Mouse (Mus musculus): ENCODE measurements at regions not wholly inside any gene's neighbourhood (a gene's known extent, or its start where the extent isn't known, plus 50 kb on each side); places are given as distances from the start of the nearest gene placed in this dataset.
A peak's percentile ranks its signal among the peaks of the same experiment; 100 is the strongest.

- Histone ChIP-seq H3K4me1 (peaks cover 13% of the 10 kb centered on the region), H3K27ac (no peak overlapping the region), H3K4me3 (no peak overlapping the region), H3K36me3 (no peaks in the 10 kb centered on the region), H3K27me3 (ENCODE audit: low read depth, poor library complexity, severe bottlenecking) (no peaks in the 10 kb centered on the region), H3K9me3 (replicated peaks) (no peaks in the 10 kb centered on the region)
- WGBS = 87% methylated on average over 6 of the region's 6 CpGs
- no peak for DNase-seq (ENCODE audit: low spot score)
Measured at GRCm38 (mm10) chr4:8938948-8939411, 700.1 kb upstream of the Car8 start.

- H3K27ac ChIP-seq = no peak overlapping the region
- H3K36me3 ChIP-seq = no peaks in the 10 kb centered on the region
- 68% methylated on average over 2 of the region's 2 CpGs for WGBS
- peaks cover 6% of the 10 kb centered on the region for H3K4me1 ChIP-seq
- no peaks in the 10 kb centered on the region for H3K27me3 ChIP-seq (ENCODE audit: low read depth, poor library complexity, severe bottlenecking)
- no peak overlapping the region for H3K4me3 ChIP-seq
- DNase-seq (ENCODE audit: low spot score) = no peak
- H3K9me3 ChIP-seq (replicated peaks) = no peaks in the 10 kb centered on the region
Measured at GRCm38 (mm10) chr4:8935899-8936298, 697.1 kb upstream of the Car8 start.

GRCm38 (mm10) chr4:8934541-8934940 is 695.7 kb upstream of the Car8 start:
- no peak for DNase-seq (ENCODE audit: low spot score)
- Histone ChIP-seq H3K27me3 (ENCODE audit: low read depth, poor library complexity, severe bottlenecking) (no peaks in the 10 kb centered on the region), H3K36me3 (no peaks in the 10 kb centered on the region)

GRCm38 (mm10) chr4:8929346-8929745 is 690.5 kb upstream of the Car8 start:
- Histone ChIP-seq H3K9me3 (replicated peaks) (no peaks in the 10 kb centered on the region), H3K4me3 (no peak overlapping the region), H3K27ac (no peak overlapping the region), H3K4me1 (peaks cover 15% of the 10 kb centered on the region), H3K27me3 (ENCODE audit: low read depth, poor library complexity, severe bottlenecking) (no peaks in the 10 kb centered on the region), H3K36me3 (no peaks in the 10 kb centered on the region)
- WGBS = 70% methylated on average over 4 of the region's 4 CpGs
- no peak for DNase-seq (ENCODE audit: low spot score)

More at GRCm38 (mm10) chr4:8934541-8934940, 695.7 kb upstream of the Car8 start:
- H3K4me1 ChIP-seq = peaks cover 6% of the 10 kb centered on the region
- H3K4me3 ChIP-seq = no peak overlapping the region
- WGBS = 68% methylated on average over 1 of the region's 1 CpGs
- H3K9me3 ChIP-seq (replicated peaks) = no peaks in the 10 kb centered on the region
- no peak overlapping the region for H3K27ac ChIP-seq

GRCm38 (mm10) chr4:8928551-8929305 is 689.9 kb upstream of the Car8 start:
- Histone ChIP-seq H3K9me3 (replicated peaks) (no peaks in the 10 kb centered on the region), H3K27me3 (ENCODE audit: low read depth, poor library complexity, severe bottlenecking) (0 out of 2 replicates have a peak, but pooled peaks cover under 1% of the 10 kb centered on the region), H3K4me3 (no peak overlapping the region), H3K27ac (no peak overlapping the region), H3K36me3 (no peaks in the 10 kb centered on the region), H3K4me1 (peaks cover 16% of the 10 kb centered on the region)
- WGBS = 59% methylated on average over 17 of the region's 17 CpGs
- DNase-seq (ENCODE audit: low spot score) = no peak

- 0 out of 2 replicates have a peak, but pooled peaks cover 9% of the 10 kb centered on the region for H3K27me3 ChIP-seq (ENCODE audit: low read depth, poor library complexity, severe bottlenecking)
- H3K27ac ChIP-seq = peak overlapping the region; percentile 12; the same call in 1 of the 2 replicates
- H3K4me3 ChIP-seq = no peak overlapping the region
- peaks cover 29% of the 10 kb centered on the region for H3K4me1 ChIP-seq
- H3K9me3 ChIP-seq (replicated peaks) = no peaks in the 10 kb centered on the region
- WGBS = 42% methylated on average over 8 of the region's 8 CpGs
- DNase-seq (ENCODE audit: low spot score) = no peak
- H3K36me3 ChIP-seq = no peaks in the 10 kb centered on the region
Measured at GRCm38 (mm10) chr4:8927276-8927906, 688.5 kb upstream of the Car8 start.

- H3K27ac ChIP-seq = no peak overlapping the region
- 30% methylated on average over 9 of the region's 9 CpGs for WGBS
Measured at GRCm38 (mm10) chr4:8926642-8927275, 687.9 kb upstream of the Car8 start.

GRCm38 (mm10) chr4:8922695-8923363 is 684.0 kb upstream of the Car8 start:
- 43% methylated on average over 8 of the region's 8 CpGs for WGBS
- Histone ChIP-seq H3K36me3 (no peaks in the 10 kb centered on the region), H3K27me3 (ENCODE audit: low read depth, poor library complexity, severe bottlenecking) (0 out of 2 replicates have a peak, but pooled peaks cover 9% of the 10 kb centered on the region), H3K27ac (no peak overlapping the region), H3K4me1 (peaks cover 51% of the 10 kb centered on the region), H3K9me3 (replicated peaks) (no peaks in the 10 kb centered on the region), H3K4me3 (no peak overlapping the region)
- no peak for DNase-seq (ENCODE audit: low spot score)

More at GRCm38 (mm10) chr4:8926642-8927275, 687.9 kb upstream of the Car8 start:
- Histone ChIP-seq H3K4me1 (peaks cover 36% of the 10 kb centered on the region), H3K27me3 (ENCODE audit: low read depth, poor library complexity, severe bottlenecking) (0 out of 2 replicates have a peak, but pooled peaks cover 9% of the 10 kb centered on the region), H3K9me3 (replicated peaks) (no peaks in the 10 kb centered on the region), H3K4me3 (no peak overlapping the region), H3K36me3 (no peaks in the 10 kb centered on the region)
- no peak for DNase-seq (ENCODE audit: low spot score)

GRCm38 (mm10) chr4:8921477-8922385 is 682.9 kb upstream of the Car8 start:
- peaks cover 42% of the 10 kb centered on the region for H3K4me1 ChIP-seq
- WGBS = 10% methylated on average over 31 of the region's 31 CpGs

GRCm38 (mm10) chr4:8920306-8920705 is 681.5 kb upstream of the Car8 start:
- Histone ChIP-seq H3K27me3 (ENCODE audit: low read depth, poor library complexity, severe bottlenecking) (0 out of 2 replicates have a peak, but pooled peaks cover 9% of the 10 kb centered on the region), H3K4me1 (peaks cover 49% of the 10 kb centered on the region), H3K4me3 (no peak overlapping the region), H3K36me3 (no peaks in the 10 kb centered on the region), H3K27ac (peak overlapping the region; percentile 63), H3K9me3 (replicated peaks) (no peaks in the 10 kb centered on the region)
- DNase-seq (ENCODE audit: low spot score) = no peak
- WGBS = 51% methylated on average over 2 of the region's 2 CpGs

More at GRCm38 (mm10) chr4:8921477-8922385, 682.9 kb upstream of the Car8 start:
- peak overlapping the region; percentile 36 for H3K4me3 ChIP-seq
- 0 out of 2 replicates have a peak, but pooled peaks cover 9% of the 10 kb centered on the region for H3K27me3 ChIP-seq (ENCODE audit: low read depth, poor library complexity, severe bottlenecking)
- H3K27ac ChIP-seq = peak overlapping the region; percentile 63
- peak; percentile 72 for DNase-seq (ENCODE audit: low spot score)
- H3K9me3 ChIP-seq (replicated peaks) = no peaks in the 10 kb centered on the region
- H3K36me3 ChIP-seq = no peaks in the 10 kb centered on the region

GRCm38 (mm10) chr4:8919366-8919984 is 680.6 kb upstream of the Car8 start:
- no peak for DNase-seq (ENCODE audit: low spot score)
- Histone ChIP-seq H3K27me3 (ENCODE audit: low read depth, poor library complexity, severe bottlenecking) (0 out of 2 replicates have a peak, but pooled peaks cover 9% of the 10 kb centered on the region), H3K36me3 (no peaks in the 10 kb centered on the region), H3K27ac (peak overlapping the region; percentile 63; the same call in 1 of the 2 replicates), H3K4me3 (no peak overlapping the region), H3K4me1 (peaks cover 49% of the 10 kb centered on the region), H3K9me3 (replicated peaks) (no peaks in the 10 kb centered on the region)
- 84% methylated on average over 9 of the region's 9 CpGs for WGBS
